Mouse (Mus musculus) myocyte (in vitro differentiated cells): Measurements from ENCODE around the gene Spag9. TPM values are rescaled to one million over a fixed set of nuclear protein-coding genes. Genes with fewer than 3 reads are reported as not detected.

Source experiments
- H3K27me3 ChIP-seq: one replicate; pipeline ENCODE4 v1.6.1; 2011; ENCODE audit not compliant: control insufficient read depth, insufficient read depth, insufficient read length
- H3K36me3 ChIP-seq: one replicate; pipeline ENCODE4 v1.6.1; 2011; ENCODE audit not compliant: control insufficient read depth, insufficient read depth
- H3K4me2 ChIP-seq: one replicate; pipeline ENCODE4 v1.6.1; 2011; ENCODE audit warnings: low read depth, control low read depth
- H3K4me3 ChIP-seq: one replicate; pipeline ENCODE4 v1.5.1; 2011; ENCODE audit warnings: mild to moderate bottlenecking, control low read depth, moderate library complexity
- H3K79me2 ChIP-seq: one replicate; pipeline ENCODE4 v1.6.1; 2011; ENCODE audit not compliant: control insufficient read depth, insufficient read depth
- H3ac ChIP-seq: one replicate; pipeline ENCODE4 v1.6.1; 2011; ENCODE audit not compliant: control insufficient read depth, insufficient read length
- CEBPB ChIP-seq: IDR thresholded peaks from 2 replicates; pipeline ENCODE4 v1.6.1; 2011; ENCODE audit warnings: mild to moderate bottlenecking, moderate library complexity; ENCODE audit not compliant: poor library complexity, insufficient read depth, severe bottlenecking
- E2F4 ChIP-seq: IDR thresholded peaks from one replicate; pipeline ENCODE4 v1.6.1; 2011; ENCODE audit warnings: mild to moderate bottlenecking, control low read depth, moderate library complexity; ENCODE audit not compliant: insufficient read depth
- MAX ChIP-seq: IDR thresholded peaks from one replicate; pipeline ENCODE4 v1.6.1; 2011; ENCODE audit warnings: low read depth, mild to moderate bottlenecking, control low read depth
- MYOD1 ChIP-seq, 3 experiments: IDR thresholded peaks; one replicate each; pipeline ENCODE4 v1.6.1; 2011; ENCODE audit warnings: control low read depth in 2 of 3, low read depth in 2 of 3, mild to moderate bottlenecking in 2 of 3, moderate library complexity in 1 of 3; ENCODE audit not compliant: insufficient read length in 2 of 3, control insufficient read depth in 1 of 3
- MYOG ChIP-seq, 3 experiments: IDR thresholded peaks; one replicate each; pipeline ENCODE4 v1.6.1; 2011; ENCODE audit warnings: control low read depth in 2 of 3, low read depth in 2 of 3, mild to moderate bottlenecking in 2 of 3; ENCODE audit not compliant: insufficient read length in 2 of 3, control insufficient read depth in 1 of 3, insufficient read depth in 1 of 3
- POLR2A ChIP-seq: IDR thresholded peaks from one replicate; pipeline ENCODE4 v1.6.1; 2011; ENCODE audit warnings: low read depth, mild to moderate bottlenecking, control low read depth, moderate library complexity; ENCODE audit not compliant: insufficient read length
- POLR2AphosphoS2 ChIP-seq: IDR thresholded peaks from one replicate; pipeline ENCODE4 v1.6.1; 2011; ENCODE audit warnings: low read depth, control low read depth; ENCODE audit not compliant: insufficient read length
- REST ChIP-seq: IDR thresholded peaks from one replicate; pipeline ENCODE4 v1.6.1; 2011; ENCODE audit warnings: mild to moderate bottlenecking, control low read depth, moderate library complexity; ENCODE audit not compliant: insufficient read depth, insufficient read length
- SRF ChIP-seq: IDR thresholded peaks from one replicate; pipeline ENCODE4 v1.6.1; 2011; ENCODE audit warnings: low read depth; ENCODE audit not compliant: control insufficient read depth, insufficient read length
- TCF12 ChIP-seq: IDR thresholded peaks from one replicate; pipeline ENCODE4 v1.6.1; 2011; ENCODE audit warnings: mild to moderate bottlenecking, control low read depth; ENCODE audit not compliant: poor library complexity, insufficient read depth, severe bottlenecking
- TCF3 ChIP-seq: IDR thresholded peaks from one replicate; pipeline ENCODE4 v1.6.1; 2011; ENCODE audit warnings: low read depth, control low read depth; ENCODE audit not compliant: insufficient read length
- USF1 ChIP-seq: IDR thresholded peaks from one replicate; pipeline ENCODE4 v1.6.1; 2011; ENCODE audit warnings: low read depth, mild to moderate bottlenecking, control low read depth, moderate library complexity
- polyA plus RNA-seq: library from polyadenylated mRNA; unstranded; fragments of >200 nt; fragmentation: generic; extraction: Trizol; gene quantifications from one replicate; pipeline ENCODE4 v1.2.1, GENCODE M21; 2012; ENCODE audit warnings: missing spikeins

Spag9 gene
- polyA plus RNA-seq, 1 experiment: 16.9 TPM

GRCm38 (mm10) chr11:94118612-94119011 is 122.7 kb downstream of the Spag9 start:
- Histone ChIP-seq H3K4me3 (no peak overlapping the region), H3K79me2 (no peaks in the 10 kb centered on the region), H3K4me2 (no peak overlapping the region), H3ac (no peak overlapping the region), H3K36me3 (peaks cover 38% of the 10 kb centered on the region), H3K27me3 (no peaks in the 10 kb centered on the region)
- no peak for TF ChIP-seq MYOD1 (IDR thresholded peaks at IDR 0.05; ENCODE audit: control insufficient read depth in 1 of 3, insufficient read length in 2 of 3, low read depth in 2 of 3)
- no peak for TF ChIP-seq MYOG (IDR thresholded peaks at IDR 0.05; ENCODE audit: control insufficient read depth in 1 of 3, insufficient read depth in 1 of 3, insufficient read length in 2 of 3, low read depth in 2 of 3)
- TF ChIP-seq TCF12: no peak
- TF ChIP-seq USF1: no peak
- TF ChIP-seq POLR2A: no peak
- TF ChIP-seq REST: no peak
- TF ChIP-seq SRF: no peak
- no peak for TF ChIP-seq CEBPB

GRCm38 (mm10) chr11:94120690-94121089 is 124.8 kb downstream of the Spag9 start:
- no peak overlapping the region for H3K4me2 ChIP-seq
- no peaks in the 10 kb centered on the region for H3K27me3 ChIP-seq
- no peak for TF ChIP-seq MYOD1 (IDR thresholded peaks at IDR 0.05; ENCODE audit: control insufficient read depth in 1 of 3, insufficient read length in 2 of 3, low read depth in 2 of 3)
- no peak for TF ChIP-seq REST
- TF ChIP-seq POLR2A: no peak
- TF ChIP-seq MAX: no peak
- no peak for TF ChIP-seq E2F4
- TF ChIP-seq TCF3: no peak
- no peak for TF ChIP-seq CEBPB
- no peak for TF ChIP-seq MYOG (IDR thresholded peaks at IDR 0.05; ENCODE audit: control insufficient read depth in 1 of 3, insufficient read depth in 1 of 3, insufficient read length in 2 of 3, low read depth in 2 of 3)
- TF ChIP-seq POLR2AphosphoS2: no peak
- TF ChIP-seq TCF12: no peak
- TF ChIP-seq SRF: no peak
- TF ChIP-seq USF1: no peak
- H3K79me2 ChIP-seq: no peaks in the 10 kb centered on the region
- no peak overlapping the region for H3K4me3 ChIP-seq
- peaks cover 26% of the 10 kb centered on the region for H3K36me3 ChIP-seq
- no peak overlapping the region for H3ac ChIP-seq

- no peak overlapping the region for H3K4me2 ChIP-seq
- peaks cover 22% of the 10 kb centered on the region for H3K36me3 ChIP-seq
- TF ChIP-seq E2F4 (no peak), CEBPB (no peak), MAX (no peak), TCF3 (no peak), REST (no peak), MYOG (IDR thresholded peaks at IDR 0.05; ENCODE audit: control insufficient read depth in 1 of 3, insufficient read depth in 1 of 3, insufficient read length in 2 of 3, low read depth in 2 of 3) (no peak), MYOD1 (IDR thresholded peaks at IDR 0.05; ENCODE audit: control insufficient read depth in 1 of 3, insufficient read length in 2 of 3, low read depth in 2 of 3) (no peak), SRF (no peak), POLR2AphosphoS2 (no peak), TCF12 (no peak), USF1 (no peak), POLR2A (no peak)
- H3ac ChIP-seq: no peak overlapping the region
- no peaks in the 10 kb centered on the region for H3K79me2 ChIP-seq
- no peak overlapping the region for H3K4me3 ChIP-seq
- H3K27me3 ChIP-seq: no peaks in the 10 kb centered on the region
Observed at GRCm38 (mm10) chr11:94121501-94121900, 125.6 kb downstream of the Spag9 start.

GRCm38 (mm10) chr11:94122341-94123030 is 126.6 kb downstream of the Spag9 start:
- no peak for TF ChIP-seq CEBPB
- no peak for TF ChIP-seq POLR2AphosphoS2
- no peak for TF ChIP-seq USF1
- no peak for TF ChIP-seq REST
- no peak for TF ChIP-seq E2F4
- no peaks in the 10 kb centered on the region for H3K27me3 ChIP-seq
- H3K4me3 ChIP-seq: no peak overlapping the region
- H3K36me3 ChIP-seq: peaks cover 18% of the 10 kb centered on the region
- no peak overlapping the region for H3K4me2 ChIP-seq
- H3K79me2 ChIP-seq: no peaks in the 10 kb centered on the region
- no peak overlapping the region for H3ac ChIP-seq

GRCm38 (mm10) chr11:94126701-94127100 is 130.8 kb downstream of the Spag9 start:
- H3K4me3 ChIP-seq: no peak overlapping the region
- no peak for TF ChIP-seq USF1
- no peak for TF ChIP-seq CEBPB
- no peak overlapping the region for H3ac ChIP-seq
- peaks cover 16% of the 10 kb centered on the region for H3K36me3 ChIP-seq
- H3K27me3 ChIP-seq: no peaks in the 10 kb centered on the region
- H3K79me2 ChIP-seq: no peaks in the 10 kb centered on the region
- no peak overlapping the region for H3K4me2 ChIP-seq
